Mouse (Mus musculus): ENCODE results near the gene Mpg. TPM values are rescaled to one million over a fixed set of nuclear protein-coding genes. Genes with fewer than 3 reads are reported as not detected.

The Mpg gene
- polyA plus RNA-seq, 1 experiment from 2014 or later: 21.6 TPM

Other genes with a start within 250 kb of the Mpg start
- 0.31 and 0.56 TPM in 2 replicates for gene Nsg2, start 226.0 kb upstream of the Mpg start, polyA plus RNA-seq (2015; fragmentation: Nextera tagmentation; extraction: Ambion mirVana)
- 0.08 and 0.13 TPM in 2 replicates for gene Il9r, start 26.2 kb upstream of the Mpg start, polyA plus RNA-seq (2015; fragmentation: Nextera tagmentation; extraction: Ambion mirVana)
- gene Snrnp25, start 21.1 kb upstream of the Mpg start, polyA plus RNA-seq (2015; fragmentation: Nextera tagmentation; extraction: Ambion mirVana): 92.2 and 93.1 TPM in 2 replicates
- gene Rhbdf1, start 4.2 kb upstream of the Mpg start, polyA plus RNA-seq (2015; fragmentation: Nextera tagmentation; extraction: Ambion mirVana): 5.6 and 6.2 TPM in 2 replicates
- 27.5 and 29.7 TPM in 2 replicates for gene Nprl3, start 41.2 kb downstream of the Mpg start, polyA plus RNA-seq (2015; fragmentation: Nextera tagmentation; extraction: Ambion mirVana)
- 289 and 430 TPM in 2 replicates for gene Hba-x, start 49.9 kb downstream of the Mpg start, polyA plus RNA-seq (2015; fragmentation: Nextera tagmentation; extraction: Ambion mirVana)
- gene Hba-a1, start 57.0 kb downstream of the Mpg start, polyA plus RNA-seq (2015; fragmentation: Nextera tagmentation; extraction: Ambion mirVana): 56,818 and 64,288 TPM in 2 replicates
- 111 and 141 TPM in 2 replicates for gene Hbq1b, start 60.5 kb downstream of the Mpg start, polyA plus RNA-seq (2015; fragmentation: Nextera tagmentation; extraction: Ambion mirVana)
- 140,141 and 155,581 TPM in 2 replicates for gene Hba-a2, start 70.0 kb downstream of the Mpg start, polyA plus RNA-seq (2015; fragmentation: Nextera tagmentation; extraction: Ambion mirVana)
- 5.6 and 6.1 TPM in 2 replicates for gene Hbq1a, start 73.6 kb downstream of the Mpg start, polyA plus RNA-seq (2015; fragmentation: Nextera tagmentation; extraction: Ambion mirVana)
- 0.84 and 1.1 TPM in 2 replicates for gene Sh3pxd2b, start 121.3 kb downstream of the Mpg start, polyA plus RNA-seq (2015; fragmentation: Nextera tagmentation; extraction: Ambion mirVana)
- 5.1 and 5.9 TPM in 2 replicates for gene Ubtd2, start 228.9 kb downstream of the Mpg start, polyA plus RNA-seq (2015; fragmentation: Nextera tagmentation; extraction: Ambion mirVana)